In genomic region chr16:20692241-20692965, GRCm38 (mm10) we compare ENCODE assay signal across 8 mouse cellular contexts. TPM values are rescaled to one million over a fixed set of nuclear protein-coding genes. Genes with fewer than 3 reads are reported as not detected.
DNase-seq lines count a peak whose midpoint lies in the region; ATAC-seq lines count a peak whose summit lies in the region.

No protein-coding gene starts in this region.

- no peak overlapping the region for H3K27ac ChIP-seq in lung, embryonic 16.5 days (ENCODE audit: low read length)
- no peak overlapping the region for H3K27ac ChIP-seq in limb, embryonic 11.5 days (replicated peaks; ENCODE audit: low read depth, low read length)
- no peak overlapping the region for H3K27ac ChIP-seq in stomach, embryonic 16.5 days (ENCODE audit: low read length)

- 47% methylated on average over 16 of the region's 16 CpGs for WGBS in lung, embryonic 16.5 days
- WGBS in limb, embryonic 11.5 days = 34% methylated on average over 16 of the region's 16 CpGs
- 56% methylated on average over 16 of the region's 16 CpGs for WGBS in stomach, embryonic 16.5 days

- peaks cover 25% of the 10 kb centered on the region for H3K4me1 ChIP-seq in lung, embryonic 16.5 days (replicated peaks; ENCODE audit: control insufficient read depth, insufficient read depth, low read length)
- peaks cover 22% of the 10 kb centered on the region; the same call in 1 of the 2 replicates for H3K4me1 ChIP-seq in limb, embryonic 11.5 days (ENCODE audit: control insufficient read depth, insufficient read depth, low read length)
- H3K4me1 ChIP-seq in stomach, embryonic 16.5 days (ENCODE audit: control insufficient read depth, insufficient read depth, low read length) = peaks cover 15% of the 10 kb centered on the region

- no peaks in the 10 kb centered on the region for H3K9me3 ChIP-seq in lung, embryonic 16.5 days (ENCODE audit: control insufficient read depth, low read length)
- H3K9me3 ChIP-seq in limb, embryonic 11.5 days (ENCODE audit: control insufficient read depth, low read length) = no peaks in the 10 kb centered on the region
- no peaks in the 10 kb centered on the region for H3K9me3 ChIP-seq in stomach, embryonic 16.5 days (replicated peaks; ENCODE audit: control insufficient read depth, low read length)

- no peaks in the 10 kb centered on the region; the same call in 1 of the 2 replicates for H3K27me3 ChIP-seq in lung, embryonic 16.5 days (ENCODE audit: control insufficient read depth, insufficient read depth, low read depth, low read length)
- no peaks in the 10 kb centered on the region for H3K27me3 ChIP-seq in limb, embryonic 11.5 days (ENCODE audit: control insufficient read depth, insufficient read depth, low read length)
- H3K27me3 ChIP-seq in stomach, embryonic 16.5 days (ENCODE audit: control insufficient read depth, insufficient read depth, low read length) = peaks cover 4% of the 10 kb centered on the region; the same call in 1 of the 2 replicates

- H3K4me3 ChIP-seq in lung, embryonic 16.5 days (ENCODE audit: low read length) = no peak overlapping the region
- H3K4me3 ChIP-seq in limb, embryonic 11.5 days (ENCODE audit: low read depth, low read length) = no peak overlapping the region
- no peak overlapping the region; the same call in 1 of the 2 replicates for H3K4me3 ChIP-seq in stomach, embryonic 16.5 days (replicated peaks; ENCODE audit: low read length)

- ATAC-seq in cerebellum, adult (ENCODE audit: insufficient number of reproducible peaks, low FRiP score, low TSS enrichment) = no peak
- ATAC-seq in lung, embryonic 16.5 days (ENCODE audit: low read depth) = no peak
- no peak for ATAC-seq in limb, embryonic 11.5 days (ENCODE audit: insufficient number of reproducible peaks, low FRiP score, low TSS enrichment, low read depth)
- no peak for ATAC-seq in stomach, embryonic 16.5 days (ENCODE audit: insufficient read depth, low FRiP score)

- no peak overlapping the region; the same call in 1 of the 2 replicates for H3K9ac ChIP-seq in lung, embryonic 16.5 days (ENCODE audit: low read length)
- no peak overlapping the region for H3K9ac ChIP-seq in limb, embryonic 11.5 days (ENCODE audit: low read length)
- H3K9ac ChIP-seq in stomach, embryonic 16.5 days (ENCODE audit: low read length) = no peak overlapping the region

- DNase-seq in cerebellum, adult 11 months = peak; percentile 43
- DNase-seq in lung, adult 18-20 months = no peak
- DNase-seq in limb, embryonic 11.5 days (ENCODE audit: low spot score) = no peak
- no peak for DNase-seq in urinary bladder, postnatal 4 days (ENCODE audit: low spot score in 2 of 2)
- DNase-seq in lung, postnatal 36 days = no peak

- H3K36me3 ChIP-seq in lung, embryonic 16.5 days (ENCODE audit: control insufficient read depth, insufficient read depth, low read length) = peaks cover 42% of the 10 kb centered on the region
- H3K36me3 ChIP-seq in limb, embryonic 11.5 days (ENCODE audit: control insufficient read depth, insufficient read depth, low read length) = peaks cover 25% of the 10 kb centered on the region
- H3K36me3 ChIP-seq in stomach, embryonic 16.5 days (ENCODE audit: control insufficient read depth, insufficient read depth, low read length) = peaks cover 14% of the 10 kb centered on the region

- H3K4me2 ChIP-seq in lung, embryonic 16.5 days (ENCODE audit: low read depth, low read length) = peak overlapping the region; percentile 77; the same call in 1 of the 2 replicates
- H3K4me2 ChIP-seq in limb, embryonic 11.5 days (ENCODE audit: low read depth, severe bottlenecking) = peak overlapping the region; percentile 11; the same call in 1 of the 2 replicates
- peak overlapping the region; percentile 87; the same call in 1 of the 2 replicates for H3K4me2 ChIP-seq in stomach, embryonic 16.5 days (ENCODE audit: low read depth, low read length)

RNA-seq across cellular contexts. Expression of gene Fam131a, which starts 0.6 kb away (rescaled TPM):
- polyA plus RNA-seq in lung, embryonic 16.5 days (2015; fragmentation: Nextera tagmentation; extraction: Ambion mirVana) = 7.8 and 9.1 TPM in 2 replicates
- polyA plus RNA-seq in limb, embryonic 11.5 days (2014; fragmentation: Nextera tagmentation; extraction: Ambion mirVana) = 3.5 and 4.1 TPM in 2 replicates
- polyA plus RNA-seq in stomach, embryonic 16.5 days (2015; fragmentation: Nextera tagmentation; extraction: Ambion mirVana) = 9.7 and 10.3 TPM in 2 replicates

RNA-seq across cellular contexts. Expression of gene Eif4g1, which starts 24.3 kb away (rescaled TPM):
- 139 and 140 TPM in 2 replicates for polyA plus RNA-seq in lung, embryonic 16.5 days (2015; fragmentation: Nextera tagmentation; extraction: Ambion mirVana)
- 170 and 190 TPM in 2 replicates for polyA plus RNA-seq in limb, embryonic 11.5 days (2014; fragmentation: Nextera tagmentation; extraction: Ambion mirVana)
- 144 and 155 TPM in 2 replicates for polyA plus RNA-seq in stomach, embryonic 16.5 days (2015; fragmentation: Nextera tagmentation; extraction: Ambion mirVana)

RNA-seq across cellular contexts. Expression of gene Polr2h, which starts 25.1 kb away (rescaled TPM):
- polyA plus RNA-seq in lung, embryonic 16.5 days (2015; fragmentation: Nextera tagmentation; extraction: Ambion mirVana) = 74.3 and 87.5 TPM in 2 replicates
- 136 and 140 TPM in 2 replicates for polyA plus RNA-seq in limb, embryonic 11.5 days (2014; fragmentation: Nextera tagmentation; extraction: Ambion mirVana)
- 75.2 and 84.9 TPM in 2 replicates for polyA plus RNA-seq in stomach, embryonic 16.5 days (2015; fragmentation: Nextera tagmentation; extraction: Ambion mirVana)

RNA-seq across cellular contexts. Expression of gene Clcn2, which starts 25.1 kb away (rescaled TPM):
- 5.8 and 8.2 TPM in 2 replicates for polyA plus RNA-seq in lung, embryonic 16.5 days (2015; fragmentation: Nextera tagmentation; extraction: Ambion mirVana)
- 21.0 and 23.1 TPM in 2 replicates for polyA plus RNA-seq in limb, embryonic 11.5 days (2014; fragmentation: Nextera tagmentation; extraction: Ambion mirVana)
- polyA plus RNA-seq in stomach, embryonic 16.5 days (2015; fragmentation: Nextera tagmentation; extraction: Ambion mirVana) = 11.6 and 12.9 TPM in 2 replicates

RNA-seq across cellular contexts. Expression of gene Chrd, which starts 40.5 kb away (rescaled TPM):
- polyA plus RNA-seq in lung, embryonic 16.5 days (2015; fragmentation: Nextera tagmentation; extraction: Ambion mirVana) = 3.3 and 3.8 TPM in 2 replicates
- polyA plus RNA-seq in limb, embryonic 11.5 days (2014; fragmentation: Nextera tagmentation; extraction: Ambion mirVana) = 2.0 and 3.4 TPM in 2 replicates
- 5.2 and 5.6 TPM in 2 replicates for polyA plus RNA-seq in stomach, embryonic 16.5 days (2015; fragmentation: Nextera tagmentation; extraction: Ambion mirVana)

Comparison
In these comparisons a context has a peak if more than half of its experiments do, and no peak if none do; other contexts are left out.
1. H3K4me2 ChIP-seq: peak in every context shown above with its lines; median percentile 87 in stomach, embryonic 16.5 days; 77 in lung, embryonic 16.5 days; 11 in limb, embryonic 11.5 days.